Mouse (Mus musculus) liver, embryonic 14.5 days (tissue): ENCODE results near the gene Ddo.

Source experiments
- CTCF ChIP-seq: IDR thresholded peaks from 2 replicates; pipeline ENCODE4 v1.5.1; 2016; ENCODE audit warnings: antibody characterized with exemption, low read depth, control low read depth
- EP300 ChIP-seq: IDR thresholded peaks from 2 replicates; pipeline ENCODE4 v1.6.1; 2016; ENCODE audit warnings: antibody characterized with exemption, low read depth

GRCm38 (mm10) chr10:40713018-40713608 is 83.3 kb downstream of the Ddo start:
- TF ChIP-seq CTCF (no peak), EP300 (no peak)
